Mouse (Mus musculus) CH12.LX (cell line): ENCODE measurements around the gene Prune2.

Experiments used
- CTCF ChIP-seq, 2 experiments: IDR thresholded peaks in 1 of 2; conservative IDR thresholded peaks in 1 of 2; 2 replicates each; pipeline ENCODE4 v1.5.1; 2011 to 2012; ENCODE audit warnings: low read depth in 2 of 2, low read length in 2 of 2, improper control_type of control experiment in 1 of 2, inconsistent platforms in 1 of 2, mild to moderate bottlenecking in 1 of 2, moderate library complexity in 1 of 2
- EP300 ChIP-seq: IDR thresholded peaks from 2 replicates; pipeline ENCODE4 v1.6.1; 2011; ENCODE audit warnings: low read length, improper control_type of control experiment
- MAX ChIP-seq: IDR thresholded peaks from 2 replicates; pipeline ENCODE4 v1.6.1; 2011; ENCODE audit warnings: low read length, improper control_type of control experiment
- POLR2A ChIP-seq: IDR thresholded peaks from 2 replicates; pipeline ENCODE4 v1.6.1; 2011; ENCODE audit warnings: low read depth, mild to moderate bottlenecking, improper control_type of control experiment, low read length
- UBTF ChIP-seq: IDR thresholded peaks from 2 replicates; pipeline ENCODE4 v1.6.1; 2012; ENCODE audit warnings: low read depth, mild to moderate bottlenecking, inconsistent platforms, low read length, improper control_type of control experiment, moderate library complexity

- no peak for TF ChIP-seq CTCF (conservative IDR thresholded peaks at IDR 0.05 in 1 of 2, IDR thresholded peaks at IDR 0.05 in 1 of 2; ENCODE audit: low read depth in 2 of 2, low read length in 2 of 2)
- no peak for TF ChIP-seq MAX
- TF ChIP-seq POLR2A = no peak
- TF ChIP-seq EP300 = no peak
- no peak for TF ChIP-seq UBTF
Observed at GRCm38 (mm10) chr19:16955231-16955612, 696 bp upstream of the Prune2 start.
